Mouse (Mus musculus) intestine, embryonic 14.5 days (tissue): ENCODE data around the gene Ybx3. TPM values are rescaled to one million over a fixed set of nuclear protein-coding genes. Genes with fewer than 3 reads are reported as not detected.

Experiments used
- ATAC-seq: fragments of 200-750 bp; cut with Nextera tagmentation; replicated peaks from 2 replicates; pipeline ENCODE4 v1.8.0; 2017; ENCODE audit warnings: low read depth, moderate number of reproducible peaks, moderate TSS enrichment, moderate library complexity; ENCODE audit not compliant: low FRiP score, low TSS enrichment
- DNase-seq: peaks from one replicate; pipeline ENCODE4 v3.0.0-alpha.2; 2018; ENCODE audit warnings: low spot score
- H3K27ac ChIP-seq: fragments of 300-500 bp; sonication (generic); 2 replicates; pipeline ENCODE4 v1.5.1; 2014; ENCODE audit warnings: low read depth, mild to moderate bottlenecking, control low read depth
- H3K27me3 ChIP-seq: fragments of 300-500 bp; sonication (generic); replicated peaks from 2 replicates; pipeline ENCODE4 v1.6.1; 2014; ENCODE audit warnings: low read length, control low read depth; ENCODE audit not compliant: control insufficient read depth, insufficient read depth
- H3K36me3 ChIP-seq: fragments of 300-500 bp; sonication (generic); 2 replicates; pipeline ENCODE4 v1.6.1; 2014; ENCODE audit warnings: low read length, control low read depth; ENCODE audit not compliant: control insufficient read depth, insufficient read depth
- H3K4me1 ChIP-seq: fragments of 300-500 bp; sonication (generic); replicated peaks from 2 replicates; pipeline ENCODE4 v1.6.1; 2014; ENCODE audit warnings: low read length, control low read depth, mixed read lengths; ENCODE audit not compliant: control insufficient read depth, insufficient read depth
- H3K4me2 ChIP-seq: fragments of 300-500 bp; sonication (generic); 2 replicates; pipeline ENCODE4 v1.6.1; 2014; ENCODE audit warnings: low read length
- H3K4me3 ChIP-seq: fragments of 300-500 bp; sonication (generic); 2 replicates; pipeline ENCODE4 v1.5.1; 2014; ENCODE audit warnings: low read depth, low read length, control low read depth, mixed read lengths
- H3K9ac ChIP-seq: fragments of 300-500 bp; sonication (generic); 2 replicates; pipeline ENCODE4 v1.6.1; 2014; ENCODE audit warnings: mild to moderate bottlenecking, low read length
- H3K9me3 ChIP-seq: fragments of 300-500 bp; sonication (generic); 2 replicates; pipeline ENCODE4 v1.6.1; 2016; ENCODE audit warnings: low read length, control low read depth; ENCODE audit not compliant: control insufficient read depth
- WGBS: fragments of 180-500 bp; shearing (Covaris S2); extraction: QIAGEN DNeasy Blood & Tissue Kit; methylation state at CpG from one replicate; pipeline ENCODE4 v1.1.7; 2014; 5-methylcytosine and 5-hydroxymethylcytosine counted together
- polyA plus RNA-seq: library from polyadenylated mRNA; unstranded; fragments of >200 nt; fragmentation: Nextera tagmentation; extraction: Ambion mirVana; gene quantifications from 2 replicates; pipeline ENCODE4 v1.2.1, GENCODE M21; 2014

The Ybx3 gene
- polyA plus RNA-seq, 1 experiment from 2014 or later, result 74.9 TPM

DNA sequence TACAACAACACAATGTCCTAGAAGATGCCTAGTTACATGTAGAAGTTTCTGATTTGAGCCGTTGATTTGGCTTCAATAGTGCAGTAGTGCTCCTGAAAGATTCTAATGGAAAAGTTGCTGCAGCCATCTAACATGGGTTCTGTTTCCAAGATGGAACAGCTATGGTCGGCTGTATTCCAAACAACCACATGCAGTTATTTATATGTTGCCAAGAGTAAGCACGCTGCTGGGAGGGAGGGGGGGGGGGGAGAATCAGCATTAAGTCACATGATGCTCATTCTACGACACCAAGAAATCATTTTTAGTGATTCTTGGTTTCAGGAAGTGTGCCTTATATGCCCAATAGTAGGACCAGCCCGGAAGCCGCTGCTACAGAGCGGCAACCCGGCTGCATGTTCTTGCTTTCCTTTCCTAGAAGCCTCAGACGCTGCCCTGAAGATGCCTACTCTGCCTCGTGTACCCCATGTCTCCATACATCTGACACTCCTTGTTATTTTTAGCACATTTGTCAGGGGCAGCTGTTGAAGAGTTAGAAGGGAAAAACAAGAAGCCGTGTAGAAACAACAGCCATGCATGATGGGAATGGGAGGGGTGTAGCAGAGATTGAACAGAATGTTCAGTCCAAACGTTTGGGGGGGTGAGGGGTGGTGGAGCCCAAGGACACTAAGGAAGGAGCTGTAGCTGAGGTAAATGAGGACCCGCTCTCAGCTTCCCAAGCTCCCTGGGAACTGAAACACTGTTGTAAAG lies 13.5 kb downstream of the Ybx3 start:
- 85% methylated on average over 13 of the region's 13 CpGs for WGBS
- H3K9ac ChIP-seq, result no peak overlapping the region
- H3K4me1 ChIP-seq, result no peaks in the 10 kb centered on the region
- no peak overlapping the region for H3K4me2 ChIP-seq
- no peak for ATAC-seq
- H3K27me3 ChIP-seq, result no peaks in the 10 kb centered on the region
- no peak overlapping the region for H3K4me3 ChIP-seq
- H3K9me3 ChIP-seq, result no peaks in the 10 kb centered on the region
- peaks cover 96% of the 10 kb centered on the region for H3K36me3 ChIP-seq
- DNase-seq, result no peak
- H3K27ac ChIP-seq, result no peak overlapping the region

DNA sequence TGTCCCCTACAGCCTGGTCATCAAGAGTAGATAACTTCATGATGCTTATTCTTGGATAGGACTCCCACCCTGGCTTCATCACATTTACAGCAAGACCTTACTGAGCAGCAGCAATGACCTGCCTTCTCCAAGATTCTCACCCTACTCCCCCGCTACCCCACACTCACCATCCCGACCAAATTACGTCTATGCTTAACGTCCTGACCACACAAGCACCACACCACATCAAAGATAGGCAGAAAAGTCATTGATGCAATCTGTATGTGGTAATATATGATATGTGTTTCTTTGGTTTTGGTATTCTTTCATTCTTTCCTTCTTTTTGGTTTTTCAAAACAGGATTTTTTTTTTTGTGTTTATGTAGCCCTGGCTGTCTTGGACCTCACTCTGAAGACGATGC lies 15.1 kb downstream of the Ybx3 start:
- Histone ChIP-seq H3K9ac (no peak overlapping the region), H3K36me3 (peaks cover 96% of the 10 kb centered on the region), H3K9me3 (no peaks in the 10 kb centered on the region), H3K4me3 (no peak overlapping the region), H3K27ac (no peak overlapping the region), H3K4me2 (no peak overlapping the region), H3K27me3 (no peaks in the 10 kb centered on the region), H3K4me1 (no peaks in the 10 kb centered on the region)
- ATAC-seq (no peak), DNase-seq (no peak)
- 90% methylated on average over 5 of the region's 5 CpGs for WGBS

DNA sequence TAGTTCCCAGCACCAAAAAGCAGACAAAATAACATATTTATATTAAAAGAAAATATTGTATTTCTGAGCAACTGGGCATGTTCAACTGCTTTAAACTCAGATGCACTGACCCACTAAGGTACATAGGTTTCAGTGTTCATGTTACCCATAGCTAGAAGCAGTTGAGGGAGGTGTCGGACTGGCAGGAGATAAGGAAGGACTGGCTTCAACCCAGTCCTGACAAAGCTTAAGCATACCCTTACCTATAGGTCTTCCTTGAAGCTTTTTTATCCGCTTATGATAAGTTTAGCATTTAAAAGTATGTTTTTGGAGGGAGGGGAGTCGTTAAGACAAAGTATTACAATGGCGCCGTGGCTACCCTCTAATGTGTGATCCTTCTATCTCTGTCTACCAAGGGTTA lies 17.5 kb downstream of the Ybx3 start:
- H3K4me2 ChIP-seq, result no peak overlapping the region
- no peak overlapping the region for H3K4me3 ChIP-seq
- H3K9me3 ChIP-seq, result no peaks in the 10 kb centered on the region
- no peak overlapping the region for H3K27ac ChIP-seq
- H3K36me3 ChIP-seq, result peaks cover 98% of the 10 kb centered on the region
- ATAC-seq (no peak), DNase-seq (no peak)
- 92% methylated on average over 5 of the region's 5 CpGs for WGBS
- H3K9ac ChIP-seq, result no peak overlapping the region
- no peaks in the 10 kb centered on the region for H3K4me1 ChIP-seq
- no peaks in the 10 kb centered on the region for H3K27me3 ChIP-seq

DNA sequence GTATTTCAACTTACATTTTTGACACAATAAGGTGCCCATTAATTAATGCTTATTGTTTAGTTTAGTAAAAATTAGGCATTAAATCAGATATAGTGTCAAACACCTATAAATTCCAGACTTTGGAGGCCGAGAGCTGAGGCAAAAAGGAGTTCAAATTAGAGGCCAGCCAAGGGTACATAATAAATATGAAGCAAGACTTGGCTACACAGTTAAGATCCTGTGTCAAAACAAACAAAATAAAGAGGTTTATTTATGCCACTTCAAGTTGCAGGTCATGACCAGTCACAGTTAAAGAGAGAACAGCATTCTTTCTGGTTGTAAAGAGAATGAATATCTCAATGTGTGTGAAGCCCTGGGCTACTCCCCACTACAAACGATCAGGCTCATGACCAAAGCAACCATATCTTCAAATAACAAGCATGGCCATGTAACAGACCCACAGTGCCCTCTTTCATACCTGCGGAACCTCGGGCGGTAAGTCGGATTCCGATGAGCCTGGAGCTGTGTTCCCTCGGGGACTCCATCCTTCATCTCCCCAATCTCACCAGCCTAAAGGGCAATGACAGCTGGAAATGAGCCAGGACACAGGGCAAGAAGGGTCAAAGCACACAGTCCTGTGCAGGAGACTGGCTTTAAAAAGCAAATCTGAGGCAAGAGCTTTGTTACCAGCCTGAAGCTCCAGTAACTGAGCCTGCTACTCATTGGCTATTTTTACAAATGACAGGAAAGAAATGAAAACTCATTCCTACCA lies 18.2 kb downstream of the Ybx3 start:
- 76% methylated on average over 8 of the region's 8 CpGs for WGBS
- DNase-seq (no peak), ATAC-seq (no peak)
- Histone ChIP-seq H3K4me1 (no peaks in the 10 kb centered on the region), H3K36me3 (peaks cover 97% of the 10 kb centered on the region), H3K4me2 (no peak overlapping the region), H3K27ac (no peak overlapping the region), H3K4me3 (no peak overlapping the region), H3K27me3 (no peaks in the 10 kb centered on the region), H3K9ac (no peak overlapping the region), H3K9me3 (no peaks in the 10 kb centered on the region)

DNA sequence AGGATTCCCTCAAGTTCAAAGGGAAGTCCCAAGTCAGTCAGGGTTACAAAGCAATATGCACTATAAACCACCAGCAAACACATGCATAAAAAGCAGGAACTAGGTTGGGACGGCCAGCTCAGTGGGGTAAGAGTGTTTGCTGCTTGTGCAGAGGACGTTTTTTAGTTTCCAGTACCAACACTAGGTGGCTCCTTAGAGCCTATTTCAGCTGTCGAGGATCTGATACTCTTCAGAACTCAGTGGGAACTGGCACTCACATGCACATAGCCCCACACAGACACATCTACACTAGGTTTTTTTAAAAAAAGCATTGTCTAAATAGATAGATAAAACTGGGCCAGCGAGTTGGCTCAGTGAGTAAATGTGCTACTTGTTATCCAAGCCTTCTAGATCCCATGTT lies 21.2 kb downstream of the Ybx3 start:
- no peak overlapping the region for H3K9ac ChIP-seq
- no peak overlapping the region for H3K4me2 ChIP-seq
- no peak overlapping the region for H3K4me3 ChIP-seq
- no peak for DNase-seq
- ATAC-seq, result no peak
- H3K4me1 ChIP-seq, result no peaks in the 10 kb centered on the region
- no peaks in the 10 kb centered on the region for H3K9me3 ChIP-seq
- 47% methylated on average over 4 of the region's 4 CpGs for WGBS
- peaks cover 85% of the 10 kb centered on the region for H3K36me3 ChIP-seq
- H3K27me3 ChIP-seq, result no peaks in the 10 kb centered on the region
- no peak overlapping the region for H3K27ac ChIP-seq

DNA sequence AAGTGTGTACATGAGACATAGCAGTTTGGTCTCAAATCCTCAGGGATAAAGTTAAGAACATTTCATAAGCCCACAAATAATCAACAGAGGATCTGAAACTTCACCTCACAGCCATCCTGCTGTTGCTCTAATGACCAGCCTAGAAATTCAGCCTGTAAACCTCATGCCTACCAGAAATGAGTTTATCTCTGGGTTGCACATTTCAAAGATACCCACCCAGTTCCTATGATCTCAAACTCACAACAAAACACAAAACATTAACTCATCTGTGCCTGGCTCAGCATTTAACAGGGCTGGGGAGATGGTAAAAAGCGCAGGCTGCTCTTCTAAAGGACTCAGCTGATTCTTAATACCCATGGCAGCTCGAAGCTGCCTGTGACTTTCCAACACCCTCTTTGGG lies 23.9 kb downstream of the Ybx3 start:
- 87% methylated on average over 2 of the region's 2 CpGs for WGBS
- Histone ChIP-seq H3K36me3 (peaks cover 58% of the 10 kb centered on the region), H3K9ac (no peak overlapping the region), H3K27ac (no peak overlapping the region), H3K27me3 (no peaks in the 10 kb centered on the region), H3K4me2 (no peak overlapping the region), H3K9me3 (no peaks in the 10 kb centered on the region), H3K4me1 (no peaks in the 10 kb centered on the region), H3K4me3 (no peak overlapping the region)
- DNase-seq (no peak), ATAC-seq (no peak)

DNA sequence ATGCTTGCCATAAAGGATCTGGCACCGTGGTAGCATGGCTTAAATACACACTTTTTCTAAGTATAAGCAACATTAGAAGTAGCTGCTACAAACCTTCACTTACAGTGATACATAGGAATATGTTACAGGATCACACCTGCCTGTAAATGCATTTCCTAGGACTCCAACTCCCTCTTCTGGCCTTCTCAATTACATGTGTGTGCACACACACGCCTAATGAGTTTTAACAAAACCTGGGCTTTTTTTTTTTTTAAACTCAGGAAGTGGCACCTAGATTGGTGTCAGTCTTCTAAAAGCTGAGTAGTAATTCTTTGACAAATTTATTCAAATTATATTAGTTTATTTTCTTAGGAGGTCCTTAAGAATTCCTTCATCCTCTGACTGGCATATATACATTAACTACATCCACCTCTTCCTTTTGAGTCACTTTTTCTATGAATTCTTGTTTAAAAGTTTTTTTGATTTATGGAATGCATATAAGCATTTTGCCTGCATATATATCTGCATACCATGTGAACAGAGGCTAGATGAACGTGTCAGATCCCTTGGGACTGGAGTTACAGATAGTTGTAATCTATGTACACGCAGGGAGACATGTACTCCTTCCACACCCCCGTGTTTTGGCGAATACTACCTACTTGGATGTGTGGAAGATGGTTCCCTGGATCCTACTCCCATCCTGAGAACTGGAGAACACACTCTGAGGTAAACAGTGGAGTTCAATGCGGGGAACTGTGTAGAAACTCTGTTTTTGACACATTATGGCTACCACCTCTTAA lies 25.1 kb downstream of the Ybx3 start:
- no peak for ATAC-seq
- Histone ChIP-seq H3K9ac (no peak overlapping the region), H3K4me2 (no peak overlapping the region), H3K27ac (no peak overlapping the region), H3K36me3 (peaks cover 47% of the 10 kb centered on the region), H3K9me3 (no peaks in the 10 kb centered on the region), H3K4me3 (no peak overlapping the region), H3K4me1 (no peaks in the 10 kb centered on the region), H3K27me3 (no peaks in the 10 kb centered on the region)
- no peak for DNase-seq
- 79% methylated on average over 7 of the region's 7 CpGs for WGBS

DNA sequence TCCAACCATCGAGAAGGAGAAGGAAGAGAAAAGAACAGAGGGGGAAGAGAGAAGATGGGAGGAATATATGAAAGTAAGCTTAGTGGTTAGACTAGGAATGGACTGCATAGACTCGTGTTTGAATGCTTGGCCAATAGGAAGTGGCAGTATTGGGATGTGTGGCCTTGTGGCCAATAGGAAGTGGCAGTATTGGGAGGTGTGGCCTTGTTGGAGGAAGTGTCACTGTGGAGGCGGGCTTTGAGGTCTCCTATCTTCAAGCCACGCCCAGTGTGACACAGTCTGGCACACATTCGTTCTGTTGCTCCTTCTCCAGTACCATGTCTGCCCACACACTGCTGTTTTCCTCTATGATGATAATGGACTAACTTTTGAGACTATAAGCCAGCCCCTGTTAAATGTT lies 27.6 kb downstream of the Ybx3 start:
- peaks cover 22% of the 10 kb centered on the region for H3K36me3 ChIP-seq
- ATAC-seq (peak; percentile 59; the same call in 1 of the 2 replicates), DNase-seq (no peak)
- WGBS, result 71% methylated on average over 5 of the region's 5 CpGs
- no peak overlapping the region for H3K27ac ChIP-seq
- no peak overlapping the region for H3K4me3 ChIP-seq
- H3K4me2 ChIP-seq, result no peak overlapping the region
- no peaks in the 10 kb centered on the region for H3K27me3 ChIP-seq
- H3K9ac ChIP-seq, result no peak overlapping the region
- H3K4me1 ChIP-seq, result no peaks in the 10 kb centered on the region
- H3K9me3 ChIP-seq, result no peaks in the 10 kb centered on the region
